Mouse (Mus musculus) midbrain, embryonic 11.5 days (tissue): Measurements from ENCODE around the gene Mrpl52. TPM values are rescaled to one million over a fixed set of nuclear protein-coding genes. Genes with fewer than 3 reads are reported as not detected.

ENCODE experiments used
- ATAC-seq: fragments of 200-750 bp; cut with Nextera tagmentation; 2 replicates; pipeline ENCODE4 v1.8.0; 2017; ENCODE audit warnings: moderate TSS enrichment, moderate library complexity; ENCODE audit not compliant: low FRiP score
- DNase-seq: peaks from one replicate; pipeline ENCODE4 v3.0.0; 2015; ENCODE audit warnings: low spot score; ENCODE audit errors: missing footprints
- H3K27ac ChIP-seq: fragments of 300-500 bp; sonication (generic); 2 replicates; pipeline ENCODE4 v1.5.1; 2014; ENCODE audit warnings: low read depth, low read length
- H3K27me3 ChIP-seq: fragments of 300-500 bp; sonication (generic); 2 replicates; pipeline ENCODE4 v1.6.1; 2014; ENCODE audit warnings: mild to moderate bottlenecking, low read length, moderate library complexity, mixed read lengths; ENCODE audit not compliant: control insufficient read depth, insufficient read depth
- H3K36me3 ChIP-seq: fragments of 300-500 bp; sonication (generic); 2 replicates; pipeline ENCODE4 v1.6.1; 2014; ENCODE audit warnings: mild to moderate bottlenecking, low read length, moderate library complexity, mixed read lengths; ENCODE audit not compliant: control insufficient read depth, insufficient read depth
- H3K4me1 ChIP-seq: fragments of 300-500 bp; sonication (generic); 2 replicates; pipeline ENCODE4 v1.6.1; 2014; ENCODE audit warnings: low read length; ENCODE audit not compliant: control insufficient read depth, insufficient read depth
- H3K4me2 ChIP-seq: fragments of 300-500 bp; sonication (generic); 2 replicates; pipeline ENCODE4 v1.6.1; 2014; ENCODE audit warnings: mild to moderate bottlenecking, moderate library complexity
- H3K4me3 ChIP-seq: fragments of 300-500 bp; sonication (generic); 2 replicates; pipeline ENCODE4 v1.5.1; 2014; ENCODE audit warnings: low read depth, low read length
- H3K9ac ChIP-seq: fragments of 300-500 bp; sonication (generic); 2 replicates; pipeline ENCODE4 v1.6.1; 2014; ENCODE audit warnings: low read length
- H3K9me3 ChIP-seq: fragments of 300-500 bp; sonication (generic); 2 replicates; pipeline ENCODE4 v1.6.1; 2016; ENCODE audit warnings: low read length; ENCODE audit not compliant: control insufficient read depth
- WGBS: fragments of 180-500 bp; shearing (Covaris S2); extraction: QIAGEN DNeasy Blood & Tissue Kit; methylation state at CpG from one replicate; pipeline ENCODE4 v1.1.7; 2014; 5-methylcytosine and 5-hydroxymethylcytosine counted together
- polyA plus RNA-seq: library from polyadenylated mRNA; unstranded; fragments of >200 nt; fragmentation: Nextera tagmentation; extraction: Ambion mirVana; gene quantifications from 2 replicates; pipeline ENCODE4 v1.2.1, GENCODE M21; 2014

Mrpl52 gene
- polyA plus RNA-seq, 1 experiment from 2014 or later, result 238 TPM

GRCm38 (mm10) chr14:54416229-54416775 lies 10.4 kb upstream of the Mrpl52 start:
- no peak for DNase-seq
- H3K27me3 ChIP-seq, result peaks cover 10% of the 10 kb centered on the region; the same call in 1 of the 2 replicates
- H3K36me3 ChIP-seq, result no peaks in the 10 kb centered on the region
- no peak overlapping the region for H3K9ac ChIP-seq
- ATAC-seq, result no peak
- peaks cover 6% of the 10 kb centered on the region for H3K4me1 ChIP-seq
- H3K4me3 ChIP-seq, result no peak overlapping the region
- 26% methylated on average over 5 of the region's 5 CpGs for WGBS
- H3K27ac ChIP-seq, result no peak overlapping the region
- no peak overlapping the region for H3K4me2 ChIP-seq
- no peaks in the 10 kb centered on the region for H3K9me3 ChIP-seq

GRCm38 (mm10) chr14:54416830-54417229 lies 9.9 kb upstream of the Mrpl52 start:
- H3K4me3 ChIP-seq, result no peak overlapping the region
- no peak overlapping the region for H3K4me2 ChIP-seq
- WGBS, result 40% methylated on average over 4 of the region's 4 CpGs
- DNase-seq, result no peak
- no peak for ATAC-seq
- no peak overlapping the region for H3K27ac ChIP-seq
- peaks cover 6% of the 10 kb centered on the region for H3K4me1 ChIP-seq
- H3K9me3 ChIP-seq, result no peaks in the 10 kb centered on the region
- no peak overlapping the region for H3K9ac ChIP-seq
- H3K27me3 ChIP-seq, result peaks cover 10% of the 10 kb centered on the region; the same call in 1 of the 2 replicates
- H3K36me3 ChIP-seq, result no peaks in the 10 kb centered on the region

DNA sequence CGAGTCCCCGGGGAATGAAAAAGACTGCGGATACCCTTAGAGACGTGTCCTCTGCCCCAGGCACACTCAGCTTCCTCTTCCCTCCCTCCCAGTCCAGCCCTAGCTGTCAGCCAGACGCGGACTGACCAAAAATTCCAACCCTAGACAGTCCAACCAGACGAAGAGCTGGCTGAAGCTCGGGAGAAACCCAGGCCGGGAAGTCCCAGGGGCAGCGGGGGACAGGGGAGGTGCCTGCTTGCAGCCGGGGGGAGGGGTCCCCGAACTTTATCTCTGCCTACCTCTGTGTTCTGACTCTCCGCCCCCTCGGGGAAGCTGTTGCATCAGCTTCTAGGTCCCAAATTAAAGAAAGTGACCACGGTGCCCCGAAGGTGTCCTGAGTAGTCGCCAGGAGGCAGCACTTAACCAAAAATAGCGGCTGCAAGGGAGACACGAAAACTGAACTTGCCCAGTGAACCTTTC lies 9.1 kb upstream of the Mrpl52 start, which contains the start of gene Slc7a7:
Gene Slc7a7 (minus strand): TSS at position 158 of the 459 bp plus-strand sequence.
- H3K4me3 ChIP-seq, result no peak within 1 kb of the TSS
- ATAC-seq, result peak; percentile 47; the same call in 1 of the 2 replicates
- peaks cover 10% of the 10 kb centered on the region; the same call in 1 of the 2 replicates for H3K27me3 ChIP-seq

DNA sequence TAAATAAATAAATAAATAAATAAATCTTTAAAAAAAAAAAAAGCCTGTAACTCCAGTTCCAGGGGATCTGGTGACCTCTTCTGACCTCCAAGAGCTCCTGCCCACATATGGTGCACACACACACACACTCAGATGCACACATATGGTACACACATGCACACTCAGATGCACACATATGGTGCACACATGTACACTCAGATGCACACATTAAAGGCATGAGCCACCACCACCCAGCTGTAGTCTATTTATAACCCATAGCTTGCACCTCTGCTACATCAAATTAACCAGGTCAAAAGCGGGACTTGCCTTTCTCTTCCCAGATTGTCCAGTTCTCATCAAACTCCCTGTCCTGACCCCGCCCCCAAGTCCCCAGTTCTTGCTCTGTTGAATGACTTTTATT lies 5.7 kb upstream of the Mrpl52 start:
- Histone ChIP-seq H3K4me2 (no peak overlapping the region), H3K36me3 (no peaks in the 10 kb centered on the region), H3K27me3 (peaks cover 4% of the 10 kb centered on the region; the same call in 1 of the 2 replicates), H3K9me3 (no peaks in the 10 kb centered on the region), H3K4me3 (no peak overlapping the region), H3K27ac (no peak overlapping the region), H3K9ac (no peak overlapping the region), H3K4me1 (peaks cover 4% of the 10 kb centered on the region)
- ATAC-seq (no peak), DNase-seq (no peak)
- WGBS, result 85% methylated on average over 2 of the region's 2 CpGs

More for the DNA sequence above, 9.1 kb upstream of the Mrpl52 start, which contains the start of gene Slc7a7:
- H3K9ac ChIP-seq, result no peak within 1 kb of the TSS
- DNase-seq, result peak; percentile 93
- no peaks in the 10 kb centered on the region for H3K9me3 ChIP-seq
- peaks cover 6% of the 10 kb centered on the region for H3K4me1 ChIP-seq
- no peaks in the 10 kb centered on the region for H3K36me3 ChIP-seq
- no peak within 1 kb of the TSS for H3K27ac ChIP-seq
- WGBS, result 4% methylated on average over 19 of the region's 19 CpGs
- H3K4me2 ChIP-seq, result peak within 1 kb of the TSS; percentile 23

DNA sequence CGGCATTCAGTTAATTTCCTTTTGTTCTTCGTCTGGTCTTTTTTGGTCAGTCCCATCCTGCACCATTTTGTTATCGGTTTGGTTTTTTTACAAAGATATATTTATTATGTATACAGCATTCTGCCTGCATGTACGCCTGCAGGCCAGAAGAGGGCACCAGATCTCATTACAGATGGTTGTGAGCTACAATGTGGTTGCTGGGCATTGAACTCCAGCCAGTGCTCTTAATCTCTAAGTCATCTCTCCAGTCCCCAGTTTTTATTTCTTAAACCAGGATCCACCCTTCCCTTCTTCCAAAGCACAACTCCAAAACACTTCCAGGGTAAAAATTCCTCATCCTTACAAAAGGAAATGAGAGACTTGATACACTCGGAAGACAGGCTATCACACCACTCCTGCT lies 3.3 kb upstream of the Mrpl52 start:
- DNase-seq (no peak), ATAC-seq (no peak)
- Histone ChIP-seq H3K4me2 (no peak overlapping the region), H3K4me3 (no peak overlapping the region), H3K36me3 (no peaks in the 10 kb centered on the region), H3K9ac (no peak overlapping the region), H3K4me1 (peaks cover 11% of the 10 kb centered on the region), H3K9me3 (no peaks in the 10 kb centered on the region), H3K27ac (no peak overlapping the region), H3K27me3 (no peaks in the 10 kb centered on the region)
- 55% methylated on average over 5 of the region's 5 CpGs for WGBS

- Histone ChIP-seq H3K36me3 (no peaks in the 10 kb centered on the region), H3K4me1 (peaks cover 11% of the 10 kb centered on the region), H3K4me2 (no peak overlapping the region), H3K27me3 (no peaks in the 10 kb centered on the region), H3K4me3 (no peak overlapping the region), H3K27ac (no peak overlapping the region), H3K9ac (no peak overlapping the region), H3K9me3 (no peaks in the 10 kb centered on the region)
- no peak for DNase-seq
- ATAC-seq, result no peak
- WGBS, result 75% methylated on average over 1 of the region's 1 CpGs
Observed at GRCm38 (mm10) chr14:54424634-54425033, 2.1 kb upstream of the Mrpl52 start.

DNA sequence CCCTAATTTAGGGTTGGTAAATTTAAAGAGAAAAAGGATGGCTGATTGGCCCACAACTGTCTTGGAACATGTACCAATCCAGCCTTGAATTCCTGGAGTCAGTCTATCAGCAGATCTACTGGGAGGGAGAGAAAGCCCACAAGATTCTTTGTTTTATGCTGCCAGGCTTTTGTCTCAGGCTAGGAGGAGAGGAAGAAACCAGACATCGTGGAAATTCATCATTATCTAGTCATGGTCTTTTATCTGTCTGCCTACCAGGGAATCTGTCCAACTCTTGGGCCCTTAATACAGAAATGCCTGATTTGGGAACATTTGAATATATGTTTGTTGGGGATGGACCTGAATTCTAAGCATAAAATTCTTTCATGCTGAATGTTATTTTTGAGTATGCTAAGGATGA lies 1.2 kb upstream of the Mrpl52 start:
- Histone ChIP-seq H3K27me3 (no peaks in the 10 kb centered on the region), H3K27ac (no peak overlapping the region), H3K4me1 (peaks cover 16% of the 10 kb centered on the region), H3K36me3 (no peaks in the 10 kb centered on the region), H3K9me3 (no peaks in the 10 kb centered on the region), H3K9ac (no peak overlapping the region), H3K4me3 (no peak overlapping the region), H3K4me2 (peak overlapping the region; percentile 52; the same call in 1 of the 2 replicates)
- ATAC-seq, result no peak
- DNase-seq, result no peak
- WGBS, result 86% methylated on average over 1 of the region's 1 CpGs

GRCm38 (mm10) chr14:54426003-54426688 lies 563 bp upstream of the Mrpl52 start:
- no peaks in the 10 kb centered on the region for H3K9me3 ChIP-seq
- peak overlapping the region; percentile 76 for H3K27ac ChIP-seq
- H3K4me2 ChIP-seq, result peak overlapping the region; percentile 52
- peaks cover 19% of the 10 kb centered on the region for H3K4me1 ChIP-seq
- DNase-seq (no peak), ATAC-seq (peak; percentile 14; the same call in 1 of the 2 replicates)
- H3K4me3 ChIP-seq, result peak overlapping the region; percentile 86
- no peaks in the 10 kb centered on the region for H3K27me3 ChIP-seq
- peak overlapping the region; percentile 88 for H3K9ac ChIP-seq
- H3K36me3 ChIP-seq, result no peaks in the 10 kb centered on the region
- WGBS, result 35% methylated on average over 14 of the region's 14 CpGs

GRCm38 (mm10) chr14:54427696-54428095 lies 987 bp downstream of the Mrpl52 start:
- Histone ChIP-seq H3K27me3 (peaks cover 7% of the 10 kb centered on the region; the same call in 1 of the 2 replicates), H3K9me3 (no peaks in the 10 kb centered on the region), H3K4me3 (peak overlapping the region; percentile 86; the same call in 1 of the 2 replicates), H3K4me1 (peaks cover 24% of the 10 kb centered on the region), H3K9ac (no peak overlapping the region), H3K36me3 (no peaks in the 10 kb centered on the region), H3K27ac (no peak overlapping the region), H3K4me2 (peak overlapping the region; percentile 52)
- WGBS, result 93% methylated on average over 7 of the region's 7 CpGs
- ATAC-seq, result no peak
- DNase-seq, result no peak
